Mouse (Mus musculus): ENCODE data around the gene Ppp1r27.

- no peak for TF ChIP-seq POLR2A (IDR thresholded peaks at IDR 0.05; ENCODE audit: low read depth, low read length)
- no peak for TF ChIP-seq CTCF (IDR thresholded peaks at IDR 0.05; ENCODE audit: extremely low read depth, insufficient read depth, insufficient read length, insufficient replicate concordance)
Measured at GRCm38 (mm10) chr11:120554834-120555233, 3.9 kb upstream of the Ppp1r27 start.
